Mouse (Mus musculus): Measurements from ENCODE around the gene Hjurp. TPM values are rescaled to one million over a fixed set of nuclear protein-coding genes. Genes with fewer than 3 reads are reported as not detected.

Hjurp gene
- polyA plus RNA-seq, 1 experiment from 2014 or later, result 80.2 TPM

- DNase-seq, result no peak
- ATAC-seq (ENCODE audit: low FRiP score, low TSS enrichment), result no peak
These were observed 29.8 kb downstream of the Hjurp start for GRCm38 (mm10) chr1:88247660-88248059.

GRCm38 (mm10) chr1:88246386-88246785, 31.0 kb downstream of the Hjurp start:
- Histone ChIP-seq H3K27me3 (ENCODE audit: control insufficient read depth, insufficient read depth, low read length) (no peaks in the 10 kb centered on the region), H3K4me1 (ENCODE audit: control insufficient read depth, insufficient read depth, low read length) (no peaks in the 10 kb centered on the region), H3K36me3 (ENCODE audit: control insufficient read depth, insufficient read depth, low read length) (no peaks in the 10 kb centered on the region), H3K4me3 (replicated peaks; ENCODE audit: low read depth, low read length) (no peak overlapping the region), H3K9me3 (ENCODE audit: control insufficient read depth, low read length) (peaks cover 99% of the 10 kb centered on the region), H3K27ac (replicated peaks; ENCODE audit: low read depth, low read length) (no peak overlapping the region), H3K9ac (replicated peaks; ENCODE audit: low read length) (no peak overlapping the region), H3K4me2 (ENCODE audit: low read length) (no peak overlapping the region)
- DNase-seq (no peak), ATAC-seq (ENCODE audit: low FRiP score, low TSS enrichment) (no peak)
- WGBS, result 47% methylated on average over 6 of the region's 6 CpGs

More at GRCm38 (mm10) chr1:88247660-88248059, 29.8 kb downstream of the Hjurp start:
- no peak overlapping the region for H3K4me2 ChIP-seq (ENCODE audit: low read length)
- H3K27me3 ChIP-seq (ENCODE audit: control insufficient read depth, insufficient read depth, low read length), result no peaks in the 10 kb centered on the region
- no peaks in the 10 kb centered on the region for H3K36me3 ChIP-seq (ENCODE audit: control insufficient read depth, insufficient read depth, low read length)
- no peak overlapping the region for H3K4me3 ChIP-seq (replicated peaks; ENCODE audit: low read depth, low read length)
- no peak overlapping the region for H3K9ac ChIP-seq (replicated peaks; ENCODE audit: low read length)
- no peaks in the 10 kb centered on the region for H3K4me1 ChIP-seq (ENCODE audit: control insufficient read depth, insufficient read depth, low read length)
- H3K27ac ChIP-seq (replicated peaks; ENCODE audit: low read depth, low read length), result no peak overlapping the region
- 48% methylated on average over 2 of the region's 2 CpGs for WGBS
- H3K9me3 ChIP-seq (ENCODE audit: control insufficient read depth, low read length), result peaks cover 96% of the 10 kb centered on the region

GRCm38 (mm10) chr1:88245881-88246280, 31.6 kb downstream of the Hjurp start:
- WGBS, result 77% methylated on average over 6 of the region's 6 CpGs
- no peak for ATAC-seq (ENCODE audit: low FRiP score, low TSS enrichment)
- Histone ChIP-seq H3K4me3 (replicated peaks; ENCODE audit: low read depth, low read length) (no peak overlapping the region), H3K27ac (replicated peaks; ENCODE audit: low read depth, low read length) (no peak overlapping the region), H3K9me3 (ENCODE audit: control insufficient read depth, low read length) (peaks cover 99% of the 10 kb centered on the region), H3K4me2 (ENCODE audit: low read length) (no peak overlapping the region), H3K27me3 (ENCODE audit: control insufficient read depth, insufficient read depth, low read length) (no peaks in the 10 kb centered on the region), H3K4me1 (ENCODE audit: control insufficient read depth, insufficient read depth, low read length) (no peaks in the 10 kb centered on the region), H3K9ac (replicated peaks; ENCODE audit: low read length) (no peak overlapping the region), H3K36me3 (ENCODE audit: control insufficient read depth, insufficient read depth, low read length) (no peaks in the 10 kb centered on the region)
- DNase-seq, result no peak

GRCm38 (mm10) chr1:88243861-88244260, 33.6 kb downstream of the Hjurp start:
- WGBS, result 65% methylated on average over 5 of the region's 5 CpGs

GRCm38 (mm10) chr1:88240579-88240978, 36.9 kb downstream of the Hjurp start:
- WGBS, result 71% methylated on average over 4 of the region's 4 CpGs

More at GRCm38 (mm10) chr1:88243861-88244260, 33.6 kb downstream of the Hjurp start:
- Histone ChIP-seq H3K4me1 (ENCODE audit: control insufficient read depth, insufficient read depth, low read length) (no peaks in the 10 kb centered on the region), H3K27me3 (ENCODE audit: control insufficient read depth, insufficient read depth, low read length) (no peaks in the 10 kb centered on the region), H3K36me3 (ENCODE audit: control insufficient read depth, insufficient read depth, low read length) (no peaks in the 10 kb centered on the region), H3K27ac (replicated peaks; ENCODE audit: low read depth, low read length) (no peak overlapping the region), H3K9me3 (ENCODE audit: control insufficient read depth, low read length) (peaks cover 99% of the 10 kb centered on the region), H3K4me2 (ENCODE audit: low read length) (no peak overlapping the region), H3K9ac (replicated peaks; ENCODE audit: low read length) (no peak overlapping the region), H3K4me3 (replicated peaks; ENCODE audit: low read depth, low read length) (no peak overlapping the region)
- DNase-seq (no peak), ATAC-seq (ENCODE audit: low FRiP score, low TSS enrichment) (no peak)

GRCm38 (mm10) chr1:88240072-88240471, 37.4 kb downstream of the Hjurp start:
- H3K27me3 ChIP-seq (ENCODE audit: control insufficient read depth, insufficient read depth, low read length), result no peaks in the 10 kb centered on the region
- 76% methylated on average over 5 of the region's 5 CpGs for WGBS
- no peaks in the 10 kb centered on the region for H3K4me1 ChIP-seq (ENCODE audit: control insufficient read depth, insufficient read depth, low read length)
- no peak overlapping the region for H3K4me2 ChIP-seq (ENCODE audit: low read length)
- H3K27ac ChIP-seq (replicated peaks; ENCODE audit: low read depth, low read length), result no peak overlapping the region
- no peak overlapping the region for H3K9ac ChIP-seq (replicated peaks; ENCODE audit: low read length)
- no peaks in the 10 kb centered on the region for H3K36me3 ChIP-seq (ENCODE audit: control insufficient read depth, insufficient read depth, low read length)
- ATAC-seq (ENCODE audit: low FRiP score, low TSS enrichment) (no peak), DNase-seq (no peak)
- no peak overlapping the region for H3K4me3 ChIP-seq (replicated peaks; ENCODE audit: low read depth, low read length)
- H3K9me3 ChIP-seq (ENCODE audit: control insufficient read depth, low read length), result peaks cover 96% of the 10 kb centered on the region

More at GRCm38 (mm10) chr1:88240579-88240978, 36.9 kb downstream of the Hjurp start:
- H3K9ac ChIP-seq (replicated peaks; ENCODE audit: low read length), result no peak overlapping the region
- H3K4me1 ChIP-seq (ENCODE audit: control insufficient read depth, insufficient read depth, low read length), result no peaks in the 10 kb centered on the region
- no peak overlapping the region for H3K4me3 ChIP-seq (replicated peaks; ENCODE audit: low read depth, low read length)
- peaks cover 96% of the 10 kb centered on the region for H3K9me3 ChIP-seq (ENCODE audit: control insufficient read depth, low read length)
- ATAC-seq (ENCODE audit: low FRiP score, low TSS enrichment) (0 out of 2 replicates have a peak, but pooled peaks have one; percentile 4), DNase-seq (no peak)
- no peaks in the 10 kb centered on the region for H3K27me3 ChIP-seq (ENCODE audit: control insufficient read depth, insufficient read depth, low read length)
- H3K4me2 ChIP-seq (ENCODE audit: low read length), result no peak overlapping the region
- H3K36me3 ChIP-seq (ENCODE audit: control insufficient read depth, insufficient read depth, low read length), result no peaks in the 10 kb centered on the region
- H3K27ac ChIP-seq (replicated peaks; ENCODE audit: low read depth, low read length), result no peak overlapping the region

GRCm38 (mm10) chr1:88238771-88239170, 38.7 kb downstream of the Hjurp start:
- Histone ChIP-seq H3K4me3 (replicated peaks; ENCODE audit: low read depth, low read length) (no peak overlapping the region), H3K4me2 (ENCODE audit: low read length) (no peak overlapping the region), H3K27me3 (ENCODE audit: control insufficient read depth, insufficient read depth, low read length) (no peaks in the 10 kb centered on the region), H3K9ac (replicated peaks; ENCODE audit: low read length) (no peak overlapping the region), H3K4me1 (ENCODE audit: control insufficient read depth, insufficient read depth, low read length) (no peaks in the 10 kb centered on the region), H3K9me3 (ENCODE audit: control insufficient read depth, low read length) (peaks cover 96% of the 10 kb centered on the region), H3K27ac (replicated peaks; ENCODE audit: low read depth, low read length) (no peak overlapping the region), H3K36me3 (ENCODE audit: control insufficient read depth, insufficient read depth, low read length) (no peaks in the 10 kb centered on the region)
- 78% methylated on average over 6 of the region's 6 CpGs for WGBS
- no peak for DNase-seq
- ATAC-seq (ENCODE audit: low FRiP score, low TSS enrichment), result no peak

GRCm38 (mm10) chr1:88237311-88237710, 40.1 kb downstream of the Hjurp start:
- Histone ChIP-seq H3K4me2 (ENCODE audit: low read length) (no peak overlapping the region), H3K36me3 (ENCODE audit: control insufficient read depth, insufficient read depth, low read length) (no peaks in the 10 kb centered on the region), H3K4me3 (replicated peaks; ENCODE audit: low read depth, low read length) (no peak overlapping the region), H3K27ac (replicated peaks; ENCODE audit: low read depth, low read length) (no peak overlapping the region), H3K4me1 (ENCODE audit: control insufficient read depth, insufficient read depth, low read length) (no peaks in the 10 kb centered on the region), H3K27me3 (ENCODE audit: control insufficient read depth, insufficient read depth, low read length) (no peaks in the 10 kb centered on the region), H3K9me3 (ENCODE audit: control insufficient read depth, low read length) (peaks cover 98% of the 10 kb centered on the region), H3K9ac (replicated peaks; ENCODE audit: low read length) (no peak overlapping the region)
- 79% methylated on average over 5 of the region's 5 CpGs for WGBS
- no peak for ATAC-seq (ENCODE audit: low FRiP score, low TSS enrichment)
- no peak for DNase-seq

GRCm38 (mm10) chr1:88235894-88236415, 41.5 kb downstream of the Hjurp start:
- DNase-seq, result no peak
- 58% methylated on average over 4 of the region's 4 CpGs for WGBS
- no peaks in the 10 kb centered on the region for H3K4me1 ChIP-seq (ENCODE audit: control insufficient read depth, insufficient read depth, low read length)
- no peak overlapping the region for H3K9ac ChIP-seq (replicated peaks; ENCODE audit: low read length)
- no peaks in the 10 kb centered on the region for H3K27me3 ChIP-seq (ENCODE audit: control insufficient read depth, insufficient read depth, low read length)
- H3K27ac ChIP-seq (replicated peaks; ENCODE audit: low read depth, low read length), result no peak overlapping the region
- ATAC-seq (ENCODE audit: low FRiP score, low TSS enrichment), result no peak
- no peak overlapping the region for H3K4me2 ChIP-seq (ENCODE audit: low read length)
- H3K4me3 ChIP-seq (replicated peaks; ENCODE audit: low read depth, low read length), result no peak overlapping the region
- no peaks in the 10 kb centered on the region for H3K36me3 ChIP-seq (ENCODE audit: control insufficient read depth, insufficient read depth, low read length)
- peaks cover 98% of the 10 kb centered on the region for H3K9me3 ChIP-seq (ENCODE audit: control insufficient read depth, low read length)

Data from midbrain, embryonic 14.5 days (tissue).